Mouse (Mus musculus): Measurements from ENCODE around the gene Efna5. TPM values are rescaled to one million over a fixed set of nuclear protein-coding genes. Genes with fewer than 3 reads are reported as not detected.

Efna5 gene
- polyA plus RNA-seq, 1 experiment from 2014 or later, result 22.0 TPM

- Histone ChIP-seq H3K4me3 (ENCODE audit: low read length) (peak overlapping the region; percentile 75), H3K27ac (ENCODE audit: low read length) (peak overlapping the region; percentile 92)
- whole genome bisulfite sequencing, result under 1% methylated on average over 56 of the region's 58 CpGs
These were observed 941 bp upstream of the Efna5 start for GRCm38 (mm10) chr17:62881791-62882725.

DNA sequence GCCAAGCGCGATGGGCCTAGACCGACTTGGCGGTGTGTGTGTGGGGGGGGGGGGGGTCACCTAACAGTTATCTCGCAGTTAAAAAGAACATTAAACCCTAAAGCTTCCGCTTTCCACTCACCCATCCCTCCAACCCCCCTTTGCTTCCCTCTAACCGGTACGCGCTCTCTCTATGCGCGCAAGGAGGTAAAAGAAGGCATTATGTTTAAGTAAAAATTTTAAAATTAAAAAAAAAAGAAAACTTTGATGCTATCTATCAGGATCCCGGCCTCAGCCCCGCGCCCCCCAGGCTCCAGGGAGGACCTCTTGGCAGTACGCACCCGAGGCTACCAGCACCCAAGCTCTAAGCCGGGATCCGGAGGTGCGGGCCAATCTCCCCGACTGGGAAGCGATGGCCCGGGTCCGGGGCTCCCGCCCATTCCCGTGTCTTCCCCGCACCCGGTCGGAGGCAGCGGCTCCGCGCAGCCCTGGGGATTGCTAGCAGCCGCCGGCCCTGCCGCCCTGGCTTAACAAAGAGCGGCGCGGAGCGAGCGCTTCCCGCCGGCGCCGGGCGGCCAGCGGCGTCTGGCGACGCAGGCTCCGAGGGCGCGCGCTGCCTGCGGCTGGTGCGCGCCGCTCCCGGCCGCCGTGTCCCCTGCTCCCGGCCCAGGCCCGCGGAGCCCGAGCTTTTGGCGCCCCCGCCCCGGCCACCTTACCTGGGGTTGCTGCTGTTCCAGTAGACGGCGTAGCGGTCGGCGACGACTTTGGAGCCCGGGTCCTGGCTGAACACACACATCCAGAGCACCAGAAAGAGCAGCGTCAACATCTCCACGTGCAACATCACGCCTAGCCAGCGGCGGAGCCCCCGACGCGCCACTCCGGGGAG lies 574 bp downstream of the Efna5 start:
- Histone ChIP-seq H3K4me2 (ENCODE audit: low read depth, low read length) (peak overlapping the region; percentile 80), H3K9ac (ENCODE audit: low read length) (peak overlapping the region; percentile 86), H3K36me3 (ENCODE audit: control insufficient read depth, insufficient read depth) (no peaks in the 10 kb centered on the region), H3K4me1 (ENCODE audit: control insufficient read depth, insufficient read depth, low read length) (peaks cover 4% of the 10 kb centered on the region; the same call in 1 of the 2 replicates), H3K27me3 (ENCODE audit: control insufficient read depth, insufficient read depth, low read length) (no peaks in the 10 kb centered on the region), H3K4me3 (ENCODE audit: low read length) (peak overlapping the region; percentile 75), H3K9me3 (replicated peaks; ENCODE audit: control insufficient read depth, low read length) (no peaks in the 10 kb centered on the region), H3K27ac (ENCODE audit: low read length) (peak overlapping the region; percentile 92)
- WGBS, result under 1% methylated on average over 82 of the region's 82 CpGs
- peak; percentile 19 for ATAC-seq (replicated peaks; ENCODE audit: extremely low read depth, insufficient read depth, low FRiP score)

More at GRCm38 (mm10) chr17:62881791-62882725, 941 bp upstream of the Efna5 start:
- H3K27me3 ChIP-seq (ENCODE audit: control insufficient read depth, insufficient read depth, low read length), result no peaks in the 10 kb centered on the region
- H3K9ac ChIP-seq (ENCODE audit: low read length), result peak overlapping the region; percentile 86
- H3K4me2 ChIP-seq (ENCODE audit: low read depth, low read length), result peak overlapping the region; percentile 80
- no peaks in the 10 kb centered on the region for H3K36me3 ChIP-seq (ENCODE audit: control insufficient read depth, insufficient read depth)
- ATAC-seq (replicated peaks; ENCODE audit: extremely low read depth, insufficient read depth, low FRiP score), result peak; percentile 15; the same call in 1 of the 2 replicates
- H3K4me1 ChIP-seq (ENCODE audit: control insufficient read depth, insufficient read depth, low read length), result no peaks in the 10 kb centered on the region
- H3K9me3 ChIP-seq (replicated peaks; ENCODE audit: control insufficient read depth, low read length), result no peaks in the 10 kb centered on the region

DNA sequence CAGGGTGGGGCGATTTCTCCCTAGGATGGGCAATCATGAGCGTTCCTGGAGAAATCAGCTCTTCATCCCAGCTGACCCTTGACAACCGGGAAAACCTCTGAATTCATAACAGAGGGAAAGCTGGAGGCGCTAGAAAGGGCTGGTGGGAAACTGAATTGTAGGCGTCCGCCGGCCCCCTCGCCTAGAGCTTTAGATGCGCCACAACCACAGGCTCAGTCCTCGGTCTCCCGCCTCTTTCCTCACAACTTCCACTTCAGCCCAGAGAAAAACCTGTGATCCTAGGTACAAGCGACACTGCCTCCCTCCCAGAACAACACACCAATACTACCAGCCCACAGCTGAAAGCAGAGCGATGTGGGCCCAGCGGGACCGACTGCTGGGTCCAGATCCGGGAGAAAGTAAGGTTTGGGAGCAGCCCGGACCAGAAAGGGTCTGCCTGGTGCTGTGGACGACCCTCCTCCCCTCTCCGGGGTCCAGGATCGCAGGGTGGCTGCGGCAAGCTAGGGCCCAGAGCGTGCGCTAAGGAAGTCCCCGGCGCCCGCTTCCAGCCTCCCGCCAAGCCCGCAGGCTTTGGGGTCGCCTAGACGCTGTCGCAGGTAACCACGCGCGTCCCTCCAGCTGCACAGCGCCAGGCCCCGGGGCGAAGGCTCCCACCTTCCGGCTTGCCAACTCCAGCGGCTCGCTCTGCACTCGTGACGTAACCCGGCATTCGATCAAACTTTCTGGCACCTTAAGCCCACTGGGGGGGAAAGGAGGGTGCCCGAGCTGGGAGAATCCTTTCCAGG lies 1.4 kb downstream of the Efna5 start:
- H3K9me3 ChIP-seq (replicated peaks; ENCODE audit: control insufficient read depth, low read length), result no peaks in the 10 kb centered on the region
- H3K4me3 ChIP-seq (ENCODE audit: low read length), result peak overlapping the region; percentile 75
- H3K27me3 ChIP-seq (ENCODE audit: control insufficient read depth, insufficient read depth, low read length), result no peaks in the 10 kb centered on the region
- ATAC-seq (replicated peaks; ENCODE audit: extremely low read depth, insufficient read depth, low FRiP score), result no peak
- WGBS, result under 1% methylated on average over 45 of the region's 45 CpGs
- peaks cover 4% of the 10 kb centered on the region; the same call in 1 of the 2 replicates for H3K4me1 ChIP-seq (ENCODE audit: control insufficient read depth, insufficient read depth, low read length)
- no peaks in the 10 kb centered on the region for H3K36me3 ChIP-seq (ENCODE audit: control insufficient read depth, insufficient read depth)
- H3K9ac ChIP-seq (ENCODE audit: low read length), result peak overlapping the region; percentile 86
- H3K27ac ChIP-seq (ENCODE audit: low read length), result peak overlapping the region; percentile 92
- H3K4me2 ChIP-seq (ENCODE audit: low read depth, low read length), result peak overlapping the region; percentile 80

DNA sequence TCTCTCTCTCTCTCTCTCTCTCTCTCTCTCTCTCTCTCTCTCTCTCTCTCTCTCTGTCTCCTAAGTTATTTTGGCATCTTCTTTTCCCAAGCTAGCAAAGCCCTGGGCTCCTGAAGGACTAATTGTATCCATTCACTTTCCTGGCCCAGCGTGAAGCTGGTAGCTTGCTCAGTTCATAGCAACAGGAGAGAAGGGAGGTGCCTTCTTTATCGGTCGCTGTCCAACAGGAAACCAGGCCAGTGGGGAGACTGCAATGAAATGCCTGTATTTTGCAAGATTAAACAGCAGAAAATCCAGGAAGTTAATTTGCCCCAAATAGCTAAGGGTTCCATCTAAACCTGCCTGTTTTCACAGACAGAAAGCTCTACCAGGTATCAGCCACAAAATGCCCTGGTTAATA lies 5.4 kb downstream of the Efna5 start:
- Histone ChIP-seq H3K4me1 (ENCODE audit: control insufficient read depth, insufficient read depth, low read length) (peaks cover 4% of the 10 kb centered on the region; the same call in 1 of the 2 replicates), H3K9ac (ENCODE audit: low read length) (no peak overlapping the region), H3K27me3 (ENCODE audit: control insufficient read depth, insufficient read depth, low read length) (no peaks in the 10 kb centered on the region), H3K4me3 (ENCODE audit: low read length) (no peak overlapping the region), H3K4me2 (ENCODE audit: low read depth, low read length) (no peak overlapping the region), H3K27ac (ENCODE audit: low read length) (no peak overlapping the region), H3K9me3 (replicated peaks; ENCODE audit: control insufficient read depth, low read length) (no peaks in the 10 kb centered on the region), H3K36me3 (ENCODE audit: control insufficient read depth, insufficient read depth) (no peaks in the 10 kb centered on the region)
- ATAC-seq (replicated peaks; ENCODE audit: extremely low read depth, insufficient read depth, low FRiP score), result no peak
- WGBS, result 15% methylated on average over 3 of the region's 3 CpGs

DNA sequence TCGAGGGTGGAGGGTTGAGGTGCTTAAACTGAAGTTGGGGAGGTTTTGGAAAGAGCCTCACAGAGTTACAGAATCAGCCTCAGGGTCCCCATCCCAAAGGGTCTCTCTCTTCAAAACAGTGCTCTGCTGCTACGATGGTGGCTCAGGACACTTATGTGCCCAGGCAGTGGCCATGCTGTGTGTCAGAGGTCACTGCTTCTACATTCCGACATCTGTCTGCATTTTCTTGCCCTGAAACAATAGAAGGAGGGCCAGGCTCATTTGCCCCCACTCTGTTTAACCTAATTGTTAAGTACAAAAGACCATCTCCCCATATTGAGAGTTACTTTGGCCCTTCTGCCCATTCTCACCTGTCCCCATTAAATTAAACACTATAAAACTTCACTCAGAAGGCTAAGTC lies 9.2 kb downstream of the Efna5 start:
- Histone ChIP-seq H3K9me3 (replicated peaks; ENCODE audit: control insufficient read depth, low read length) (no peaks in the 10 kb centered on the region), H3K27me3 (ENCODE audit: control insufficient read depth, insufficient read depth, low read length) (no peaks in the 10 kb centered on the region), H3K27ac (ENCODE audit: low read length) (no peak overlapping the region), H3K9ac (ENCODE audit: low read length) (no peak overlapping the region), H3K4me2 (ENCODE audit: low read depth, low read length) (no peak overlapping the region), H3K36me3 (ENCODE audit: control insufficient read depth, insufficient read depth) (no peaks in the 10 kb centered on the region), H3K4me3 (ENCODE audit: low read length) (no peak overlapping the region), H3K4me1 (ENCODE audit: control insufficient read depth, insufficient read depth, low read length) (peaks cover 4% of the 10 kb centered on the region; the same call in 1 of the 2 replicates)
- no peak for ATAC-seq (replicated peaks; ENCODE audit: extremely low read depth, insufficient read depth, low FRiP score)
- WGBS, result 69% methylated on average over 3 of the region's 3 CpGs

DNA sequence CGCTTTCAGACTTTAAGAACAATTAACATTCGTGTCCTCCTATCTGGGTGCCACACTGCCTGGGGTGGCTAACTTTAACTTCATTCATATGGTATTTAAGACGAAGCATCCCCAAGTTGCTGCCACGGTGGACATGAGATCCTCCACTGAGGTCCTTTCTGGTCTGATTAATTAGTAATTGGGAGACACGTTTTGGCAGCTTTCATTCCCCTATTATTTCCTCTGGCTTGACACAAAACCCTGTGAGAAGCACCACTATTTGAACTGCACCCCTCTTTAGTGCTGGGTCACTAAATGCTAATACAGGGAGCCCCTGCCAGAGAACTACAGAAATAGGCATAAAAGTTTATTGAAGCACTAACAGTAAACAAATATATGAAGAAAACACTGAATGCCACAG lies 9.9 kb downstream of the Efna5 start:
- H3K4me1 ChIP-seq (ENCODE audit: control insufficient read depth, insufficient read depth, low read length), result peaks cover 4% of the 10 kb centered on the region; the same call in 1 of the 2 replicates
- no peak overlapping the region for H3K4me3 ChIP-seq (ENCODE audit: low read length)
- H3K27ac ChIP-seq (ENCODE audit: low read length), result no peak overlapping the region
- 83% methylated on average over 5 of the region's 5 CpGs for WGBS
- H3K9ac ChIP-seq (ENCODE audit: low read length), result no peak overlapping the region
- H3K4me2 ChIP-seq (ENCODE audit: low read depth, low read length), result no peak overlapping the region
- no peaks in the 10 kb centered on the region for H3K27me3 ChIP-seq (ENCODE audit: control insufficient read depth, insufficient read depth, low read length)
- no peaks in the 10 kb centered on the region for H3K9me3 ChIP-seq (replicated peaks; ENCODE audit: control insufficient read depth, low read length)
- no peak for ATAC-seq (replicated peaks; ENCODE audit: extremely low read depth, insufficient read depth, low FRiP score)
- no peaks in the 10 kb centered on the region for H3K36me3 ChIP-seq (ENCODE audit: control insufficient read depth, insufficient read depth)

GRCm38 (mm10) chr17:62870446-62870845 lies 10.7 kb downstream of the Efna5 start:
- no peak overlapping the region for H3K4me2 ChIP-seq (ENCODE audit: low read depth, low read length)
- no peaks in the 10 kb centered on the region for H3K36me3 ChIP-seq (ENCODE audit: control insufficient read depth, insufficient read depth)
- H3K4me1 ChIP-seq (ENCODE audit: control insufficient read depth, insufficient read depth, low read length), result no peaks in the 10 kb centered on the region
- 86% methylated on average over 5 of the region's 5 CpGs for WGBS
- no peak overlapping the region for H3K9ac ChIP-seq (ENCODE audit: low read length)
- H3K27me3 ChIP-seq (ENCODE audit: control insufficient read depth, insufficient read depth, low read length), result no peaks in the 10 kb centered on the region
- H3K27ac ChIP-seq (ENCODE audit: low read length), result no peak overlapping the region
- no peaks in the 10 kb centered on the region for H3K9me3 ChIP-seq (replicated peaks; ENCODE audit: control insufficient read depth, low read length)
- H3K4me3 ChIP-seq (ENCODE audit: low read length), result no peak overlapping the region
- no peak for ATAC-seq (replicated peaks; ENCODE audit: extremely low read depth, insufficient read depth, low FRiP score)

DNA sequence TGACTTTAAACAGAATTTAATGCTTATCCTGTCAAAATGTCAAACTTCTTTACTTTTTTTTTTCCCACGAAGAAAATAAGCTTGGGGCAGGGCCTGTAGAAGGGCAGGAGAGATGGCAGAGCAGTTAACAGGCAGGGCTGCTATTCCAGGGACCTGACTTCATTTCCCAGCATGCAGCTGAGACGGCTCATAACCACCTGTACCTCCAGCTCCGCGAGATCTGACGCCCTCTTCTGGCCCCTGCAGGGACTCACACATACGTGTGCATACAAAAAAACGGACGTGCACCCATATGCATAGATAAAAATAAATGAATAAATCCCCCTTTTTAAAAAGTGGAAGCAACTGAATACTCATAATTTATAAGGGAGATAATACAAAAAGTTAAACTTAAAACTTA lies 16.2 kb downstream of the Efna5 start:
- no peaks in the 10 kb centered on the region for H3K27me3 ChIP-seq (ENCODE audit: control insufficient read depth, insufficient read depth, low read length)
- no peaks in the 10 kb centered on the region for H3K9me3 ChIP-seq (replicated peaks; ENCODE audit: control insufficient read depth, low read length)
- no peak overlapping the region for H3K4me2 ChIP-seq (ENCODE audit: low read depth, low read length)
- H3K27ac ChIP-seq (ENCODE audit: low read length), result no peak overlapping the region
- 86% methylated on average over 8 of the region's 8 CpGs for WGBS
- peaks cover 12% of the 10 kb centered on the region for H3K4me1 ChIP-seq (ENCODE audit: control insufficient read depth, insufficient read depth, low read length)
- ATAC-seq (replicated peaks; ENCODE audit: extremely low read depth, insufficient read depth, low FRiP score), result no peak
- no peak overlapping the region for H3K9ac ChIP-seq (ENCODE audit: low read length)
- no peak overlapping the region for H3K4me3 ChIP-seq (ENCODE audit: low read length)
- H3K36me3 ChIP-seq (ENCODE audit: control insufficient read depth, insufficient read depth), result no peaks in the 10 kb centered on the region
